Mouse (Mus musculus) spleen, adult 2 months (tissue): ENCODE measurements around the gene Gm9945.

Experiments
- CTCF ChIP-seq: fragments of 200-500 bp; IDR thresholded peaks from 2 replicates; pipeline ENCODE4 v1.5.1; 2011; ENCODE audit warnings: mild to moderate bottlenecking, inconsistent platforms; ENCODE audit not compliant: insufficient read depth, insufficient read length, insufficient replicate concordance; ENCODE audit errors: extremely low read depth
- POLR2A ChIP-seq: fragments of 200-500 bp; IDR thresholded peaks from 2 replicates; pipeline ENCODE4 v1.6.1; 2011; ENCODE audit warnings: low read depth, low read length, inconsistent platforms

- TF ChIP-seq CTCF (no peak), POLR2A (no peak)
Measured at GRCm38 (mm10) chr11:53516775-53517627, 37.0 kb downstream of the Gm9945 start.
